Mouse (Mus musculus) intestine, embryonic 15.5 days (tissue): ENCODE results near the gene Tnr. TPM values are rescaled to one million over a fixed set of nuclear protein-coding genes. Genes with fewer than 3 reads are reported as not detected.

ENCODE experiments used
- ATAC-seq: fragments of 200-750 bp; cut with Nextera tagmentation; 2 replicates; pipeline ENCODE4 v1.8.0; 2017; ENCODE audit warnings: moderate TSS enrichment, moderate library complexity
- H3K27ac ChIP-seq: fragments of 300-500 bp; sonication (generic); 2 replicates; pipeline ENCODE4 v1.5.1; 2015; ENCODE audit warnings: mild to moderate bottlenecking, inconsistent platforms
- H3K27me3 ChIP-seq: fragments of 300-500 bp; sonication (generic); replicated peaks from 2 replicates; pipeline ENCODE4 v1.6.1; 2015; ENCODE audit warnings: inconsistent platforms
- H3K36me3 ChIP-seq: fragments of 300-500 bp; sonication (generic); 2 replicates; pipeline ENCODE4 v1.6.1; 2015; ENCODE audit warnings: inconsistent platforms
- H3K4me1 ChIP-seq: fragments of 300-500 bp; sonication (generic); replicated peaks from 2 replicates; pipeline ENCODE4 v1.6.1; 2015; ENCODE audit warnings: inconsistent platforms
- H3K4me2 ChIP-seq: fragments of 300-500 bp; sonication (generic); replicated peaks from 2 replicates; pipeline ENCODE4 v1.6.1; 2015; ENCODE audit warnings: mild to moderate bottlenecking, inconsistent platforms
- H3K4me3 ChIP-seq: fragments of 300-500 bp; sonication (generic); replicated peaks from 2 replicates; pipeline ENCODE4 v1.5.1; 2015; ENCODE audit warnings: inconsistent platforms
- H3K9ac ChIP-seq: fragments of 300-500 bp; sonication (generic); 2 replicates; pipeline ENCODE4 v1.6.1; 2015; ENCODE audit warnings: inconsistent platforms
- H3K9me3 ChIP-seq: fragments of 300-500 bp; sonication (generic); 2 replicates; pipeline ENCODE4 v1.6.1; 2016; ENCODE audit warnings: inconsistent platforms
- WGBS: fragments of 180-500 bp; shearing (Covaris S2); methylation state at CpG from one replicate; pipeline ENCODE4 v1.1.7; 2015; 5-methylcytosine and 5-hydroxymethylcytosine counted together
- polyA plus RNA-seq: library from polyadenylated mRNA; unstranded; fragments of >200 nt; fragmentation: Nextera tagmentation; extraction: Ambion mirVana; gene quantifications from 2 replicates; pipeline ENCODE4 v1.2.1, GENCODE M21; 2015

The Tnr gene
- polyA plus RNA-seq, 1 experiment from 2014 or later, result 0.43 TPM

- H3K27ac ChIP-seq, result no peak overlapping the region
- 75% methylated on average over 4 of the region's 4 CpGs for WGBS
- no peaks in the 10 kb centered on the region for H3K36me3 ChIP-seq
Observed at GRCm38 (mm10) chr1:159788312-159788711, 264.7 kb downstream of the Tnr start.

GRCm38 (mm10) chr1:159792546-159792945, 269.0 kb downstream of the Tnr start:
- Histone ChIP-seq H3K9ac (no peak overlapping the region), H3K4me3 (no peak overlapping the region), H3K36me3 (no peaks in the 10 kb centered on the region), H3K4me1 (no peaks in the 10 kb centered on the region), H3K27ac (no peak overlapping the region), H3K9me3 (no peaks in the 10 kb centered on the region), H3K4me2 (no peak overlapping the region), H3K27me3 (no peaks in the 10 kb centered on the region)
- no peak for ATAC-seq
- WGBS, result 94% methylated on average over 2 of the region's 2 CpGs

More at GRCm38 (mm10) chr1:159788312-159788711, 264.7 kb downstream of the Tnr start:
- Histone ChIP-seq H3K4me1 (no peaks in the 10 kb centered on the region), H3K4me2 (no peak overlapping the region), H3K9ac (no peak overlapping the region), H3K9me3 (no peaks in the 10 kb centered on the region), H3K27me3 (no peaks in the 10 kb centered on the region), H3K4me3 (no peak overlapping the region)
- no peak for ATAC-seq

GRCm38 (mm10) chr1:159796021-159796420, 272.5 kb downstream of the Tnr start:
- Histone ChIP-seq H3K4me1 (no peaks in the 10 kb centered on the region), H3K4me2 (no peak overlapping the region), H3K36me3 (no peaks in the 10 kb centered on the region), H3K27me3 (no peaks in the 10 kb centered on the region), H3K9me3 (no peaks in the 10 kb centered on the region), H3K27ac (no peak overlapping the region), H3K4me3 (no peak overlapping the region), H3K9ac (no peak overlapping the region)
- no peak for ATAC-seq
- 74% methylated on average over 2 of the region's 2 CpGs for WGBS

DNA sequence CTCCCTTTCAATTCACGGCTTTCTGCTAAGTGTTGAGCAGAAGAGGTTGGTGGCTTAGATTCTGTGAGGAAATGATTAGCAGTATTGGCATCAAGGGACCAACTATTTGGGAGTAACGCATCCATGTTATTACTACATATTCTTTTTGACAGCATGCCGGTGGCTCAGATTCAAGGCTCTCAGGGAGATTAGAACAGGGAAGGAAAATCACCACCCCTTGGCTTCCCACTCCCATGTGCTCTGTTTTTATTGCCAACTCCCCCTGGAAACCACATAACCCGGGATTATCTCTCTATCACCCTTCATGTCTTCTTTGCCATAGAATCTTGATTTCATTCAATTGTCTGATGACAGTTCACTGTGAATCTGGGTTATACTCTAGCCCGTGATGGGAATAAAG, 276.8 kb downstream of the Tnr start:
- no peak overlapping the region for H3K27ac ChIP-seq
- no peaks in the 10 kb centered on the region for H3K36me3 ChIP-seq
- ATAC-seq, result no peak
- H3K9ac ChIP-seq, result no peak overlapping the region
- no peak overlapping the region for H3K4me2 ChIP-seq
- H3K4me1 ChIP-seq, result no peaks in the 10 kb centered on the region
- no peaks in the 10 kb centered on the region for H3K27me3 ChIP-seq
- H3K4me3 ChIP-seq, result no peak overlapping the region
- H3K9me3 ChIP-seq, result no peaks in the 10 kb centered on the region
- 81% methylated on average over 5 of the region's 5 CpGs for WGBS

GRCm38 (mm10) chr1:159801753-159802152, 278.2 kb downstream of the Tnr start:
- no peaks in the 10 kb centered on the region for H3K36me3 ChIP-seq
- H3K27ac ChIP-seq, result no peak overlapping the region
- 75% methylated on average over 4 of the region's 4 CpGs for WGBS
- H3K27me3 ChIP-seq, result no peaks in the 10 kb centered on the region
- no peak overlapping the region for H3K9ac ChIP-seq
- H3K4me2 ChIP-seq, result no peak overlapping the region
- no peak for ATAC-seq
- H3K9me3 ChIP-seq, result no peaks in the 10 kb centered on the region
- H3K4me1 ChIP-seq, result no peaks in the 10 kb centered on the region
- H3K4me3 ChIP-seq, result no peak overlapping the region

- Histone ChIP-seq H3K4me2 (no peak overlapping the region), H3K9me3 (no peaks in the 10 kb centered on the region), H3K27me3 (no peaks in the 10 kb centered on the region), H3K4me1 (no peaks in the 10 kb centered on the region), H3K36me3 (no peaks in the 10 kb centered on the region), H3K9ac (no peak overlapping the region), H3K4me3 (no peak overlapping the region), H3K27ac (no peak overlapping the region)
- no peak for ATAC-seq
Observed at GRCm38 (mm10) chr1:159803711-159804110, 280.1 kb downstream of the Tnr start.

- ATAC-seq, result no peak
- no peaks in the 10 kb centered on the region for H3K9me3 ChIP-seq
- H3K4me2 ChIP-seq, result no peak overlapping the region
- no peaks in the 10 kb centered on the region for H3K4me1 ChIP-seq
- no peaks in the 10 kb centered on the region for H3K27me3 ChIP-seq
- H3K36me3 ChIP-seq, result no peaks in the 10 kb centered on the region
- no peak overlapping the region for H3K9ac ChIP-seq
- H3K4me3 ChIP-seq, result no peak overlapping the region
- H3K27ac ChIP-seq, result no peak overlapping the region
- 40% methylated on average over 3 of the region's 3 CpGs for WGBS
Observed at GRCm38 (mm10) chr1:159809493-159809892, 285.9 kb downstream of the Tnr start.

- H3K4me3 ChIP-seq, result no peak overlapping the region
- no peak overlapping the region for H3K27ac ChIP-seq
- ATAC-seq, result no peak
- H3K4me2 ChIP-seq, result no peak overlapping the region
- H3K27me3 ChIP-seq, result no peaks in the 10 kb centered on the region
- H3K36me3 ChIP-seq, result no peaks in the 10 kb centered on the region
- 77% methylated on average over 2 of the region's 2 CpGs for WGBS
- no peaks in the 10 kb centered on the region for H3K9me3 ChIP-seq
- no peak overlapping the region for H3K9ac ChIP-seq
- H3K4me1 ChIP-seq, result no peaks in the 10 kb centered on the region
Observed at GRCm38 (mm10) chr1:159811805-159812204, 288.2 kb downstream of the Tnr start.

DNA sequence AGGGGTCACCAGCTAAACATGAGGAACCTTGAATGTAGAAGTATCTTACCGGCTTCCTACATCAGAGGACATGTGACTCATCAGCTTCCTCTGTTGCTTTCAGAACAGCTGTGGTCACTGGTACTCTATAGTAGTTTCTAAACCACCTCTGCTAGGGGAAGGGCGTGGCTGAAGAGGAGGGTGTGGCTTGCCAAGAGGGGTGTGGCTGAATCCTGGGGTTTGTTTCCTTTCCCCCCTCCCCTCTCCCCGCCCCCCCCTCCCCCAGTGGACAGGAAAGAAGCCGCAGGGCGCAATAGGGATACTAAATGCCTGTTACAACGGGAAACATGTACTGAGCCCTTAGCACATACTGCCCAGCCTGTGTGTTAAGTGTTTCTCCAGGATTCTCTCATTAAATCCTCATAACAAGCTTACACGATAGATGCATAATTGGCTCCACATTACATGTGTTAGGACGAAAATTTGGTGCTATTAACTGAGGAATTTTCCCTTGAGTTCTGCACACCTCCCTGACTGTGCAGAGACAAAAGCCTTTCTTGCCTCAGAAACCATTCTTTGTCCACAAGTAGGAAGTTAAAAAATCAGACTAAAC, 289.3 kb downstream of the Tnr start:
- Histone ChIP-seq H3K4me2 (no peak overlapping the region), H3K4me3 (no peak overlapping the region), H3K27ac (no peak overlapping the region), H3K4me1 (0 out of 2 replicates have a peak, but pooled peaks cover 2% of the 10 kb centered on the region), H3K9me3 (no peaks in the 10 kb centered on the region), H3K27me3 (no peaks in the 10 kb centered on the region), H3K9ac (no peak overlapping the region), H3K36me3 (no peaks in the 10 kb centered on the region)
- peak; percentile 72 for ATAC-seq
- WGBS, result 11% methylated on average over 8 of the region's 8 CpGs

DNA sequence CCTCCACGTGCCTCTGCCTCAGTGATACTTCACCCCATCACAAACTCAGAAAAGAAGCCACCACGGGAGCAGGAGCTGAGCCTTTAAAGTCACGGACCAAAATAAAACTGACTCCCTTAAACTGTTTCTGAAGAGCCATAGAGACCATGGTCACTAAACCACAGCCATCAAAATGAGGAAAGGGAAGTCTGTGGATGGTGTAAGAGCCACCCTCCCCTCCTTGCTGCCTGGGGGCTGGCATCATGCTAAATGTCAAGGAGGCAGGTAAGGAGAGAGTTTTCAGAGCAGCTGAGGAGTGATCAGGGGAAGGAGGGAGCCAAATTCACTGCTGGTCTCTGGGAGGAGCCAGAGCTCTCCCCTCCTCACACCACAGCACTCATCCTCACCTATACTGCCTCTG, 290.8 kb downstream of the Tnr start:
- no peak overlapping the region for H3K27ac ChIP-seq
- WGBS, result 55% methylated on average over 3 of the region's 3 CpGs
- H3K4me3 ChIP-seq, result no peak overlapping the region
- H3K4me2 ChIP-seq, result no peak overlapping the region
- no peaks in the 10 kb centered on the region for H3K27me3 ChIP-seq
- no peak for ATAC-seq
- no peak overlapping the region for H3K9ac ChIP-seq
- H3K36me3 ChIP-seq, result no peaks in the 10 kb centered on the region
- H3K9me3 ChIP-seq, result no peaks in the 10 kb centered on the region
- H3K4me1 ChIP-seq, result 0 out of 2 replicates have a peak, but pooled peaks cover 2% of the 10 kb centered on the region

DNA sequence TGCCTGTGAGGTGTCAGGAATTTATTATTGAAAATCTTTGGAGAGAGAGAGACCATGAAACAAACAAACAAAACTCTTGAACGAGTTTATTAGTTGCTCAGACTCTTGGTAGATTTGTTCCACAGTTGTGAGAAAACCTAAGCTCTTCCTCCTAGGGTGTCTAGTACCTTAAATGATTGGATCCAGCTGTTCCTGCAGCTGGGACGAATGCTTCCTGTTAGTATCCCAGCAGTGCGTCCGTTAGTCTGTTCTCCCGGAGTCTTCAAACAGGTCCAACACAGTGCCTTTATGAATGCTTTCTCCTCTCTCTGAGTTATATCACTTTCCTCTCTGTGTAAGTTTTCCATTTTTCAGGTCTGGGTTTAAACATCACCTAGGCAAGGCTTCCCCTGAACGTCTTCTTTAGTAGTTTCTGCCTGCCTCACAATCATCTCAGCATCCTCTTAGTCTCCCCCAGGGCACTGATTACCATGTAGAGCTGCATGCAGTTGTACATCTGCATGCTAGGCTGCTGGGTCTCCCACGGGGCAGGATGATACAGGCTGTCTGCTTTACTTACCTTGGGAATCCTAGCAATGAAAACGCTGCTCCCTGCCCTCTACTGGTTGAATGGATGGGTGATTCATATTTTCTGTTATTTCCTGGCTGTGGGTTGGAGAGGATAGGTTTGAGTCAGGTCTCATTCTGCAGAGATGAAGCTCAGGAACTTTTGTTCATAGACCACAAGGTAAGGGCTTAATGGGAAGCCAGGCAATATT, 293.2 kb downstream of the Tnr start:
- WGBS, result 33% methylated on average over 8 of the region's 8 CpGs

GRCm38 (mm10) chr1:159819511-159819910, 295.9 kb downstream of the Tnr start:
- WGBS, result 39% methylated on average over 3 of the region's 3 CpGs
- no peak for ATAC-seq
- H3K4me1 ChIP-seq, result 0 out of 2 replicates have a peak, but pooled peaks cover 2% of the 10 kb centered on the region
- H3K9ac ChIP-seq, result no peak overlapping the region
- no peaks in the 10 kb centered on the region for H3K9me3 ChIP-seq
- H3K27me3 ChIP-seq, result no peaks in the 10 kb centered on the region
- H3K4me2 ChIP-seq, result no peak overlapping the region
- no peak overlapping the region for H3K4me3 ChIP-seq
- no peaks in the 10 kb centered on the region for H3K36me3 ChIP-seq
- H3K27ac ChIP-seq, result no peak overlapping the region

More for the DNA sequence above, 293.2 kb downstream of the Tnr start:
- Histone ChIP-seq H3K36me3 (no peaks in the 10 kb centered on the region), H3K4me1 (0 out of 2 replicates have a peak, but pooled peaks cover 2% of the 10 kb centered on the region), H3K9ac (no peak overlapping the region), H3K27me3 (no peaks in the 10 kb centered on the region), H3K9me3 (no peaks in the 10 kb centered on the region), H3K4me2 (no peak overlapping the region), H3K27ac (no peak overlapping the region), H3K4me3 (no peak overlapping the region)
- ATAC-seq, result 0 out of 2 replicates have a peak, but pooled peaks have one; percentile 56

DNA sequence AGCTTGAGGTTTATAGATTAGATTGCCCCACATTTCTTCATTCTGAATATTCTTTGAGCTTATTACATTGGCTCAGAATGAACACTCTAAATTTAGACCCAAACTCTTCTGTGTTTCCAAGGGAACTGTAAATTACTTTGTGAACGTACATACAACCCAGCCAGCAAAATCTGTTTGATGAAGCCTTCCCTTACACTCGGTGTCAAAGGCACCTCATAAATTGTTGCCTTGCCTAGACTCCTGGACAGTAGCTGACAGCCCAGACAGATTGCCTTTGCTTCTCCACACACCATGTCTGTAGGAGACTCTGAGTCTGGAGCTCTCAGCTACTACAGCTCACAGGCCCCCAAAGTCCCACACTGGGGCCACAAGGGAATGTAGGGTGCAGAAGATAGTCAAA, 298.8 kb downstream of the Tnr start:
- H3K27ac ChIP-seq, result no peak overlapping the region
- H3K4me1 ChIP-seq, result no peaks in the 10 kb centered on the region
- no peak for ATAC-seq

More for the DNA sequence above, 298.8 kb downstream of the Tnr start:
- Histone ChIP-seq H3K4me3 (no peak overlapping the region), H3K36me3 (no peaks in the 10 kb centered on the region), H3K9me3 (no peaks in the 10 kb centered on the region), H3K27me3 (no peaks in the 10 kb centered on the region), H3K4me2 (no peak overlapping the region), H3K9ac (no peak overlapping the region)
- 51% methylated on average over 2 of the region's 2 CpGs for WGBS
